Mouse (Mus musculus) heart, embryonic 13.5 days (tissue): Measurements from ENCODE around the gene Pard3. TPM values are rescaled to one million over a fixed set of nuclear protein-coding genes. Genes with fewer than 3 reads are reported as not detected.
A peak's percentile ranks its signal among the peaks of the same experiment; 100 is the strongest.

ENCODE experiments used
- ATAC-seq: fragments of 200-750 bp; cut with Nextera tagmentation; 2 replicates; pipeline ENCODE4 v1.8.0; 2017; ENCODE audit warnings: moderate TSS enrichment; ENCODE audit not compliant: insufficient number of reproducible peaks, low FRiP score, low TSS enrichment; ENCODE audit errors: extremely low read depth
- H3K27ac ChIP-seq: fragments of 300-500 bp; sonication (generic); replicated peaks from 2 replicates; pipeline ENCODE4 v1.5.1; 2015; ENCODE audit warnings: moderate library complexity, mild to moderate bottlenecking, inconsistent platforms
- H3K27me3 ChIP-seq: fragments of 300-500 bp; sonication (generic); replicated peaks from 2 replicates; pipeline ENCODE4 v1.6.1; 2015; ENCODE audit warnings: mild to moderate bottlenecking, inconsistent platforms
- H3K36me3 ChIP-seq: fragments of 300-500 bp; sonication (generic); 2 replicates; pipeline ENCODE4 v1.6.1; 2015; ENCODE audit warnings: mild to moderate bottlenecking, inconsistent platforms
- H3K4me1 ChIP-seq: fragments of 300-500 bp; sonication (generic); 2 replicates; pipeline ENCODE4 v1.6.1; 2015; ENCODE audit warnings: inconsistent platforms
- H3K4me2 ChIP-seq: fragments of 300-500 bp; sonication (generic); 2 replicates; pipeline ENCODE4 v1.6.1; 2015; ENCODE audit warnings: inconsistent platforms, mild to moderate bottlenecking, moderate library complexity
- H3K4me3 ChIP-seq: fragments of 300-500 bp; sonication (generic); 2 replicates; pipeline ENCODE4 v1.5.1; 2015; ENCODE audit warnings: moderate library complexity, mild to moderate bottlenecking, inconsistent platforms
- H3K9ac ChIP-seq: fragments of 300-500 bp; sonication (generic); 2 replicates; pipeline ENCODE4 v1.6.1; 2015; ENCODE audit warnings: inconsistent platforms, mild to moderate bottlenecking, moderate library complexity
- H3K9me3 ChIP-seq: fragments of 300-500 bp; sonication (generic); 2 replicates; pipeline ENCODE4 v1.6.1; 2016; ENCODE audit warnings: inconsistent platforms
- WGBS: fragments of 180-500 bp; shearing (Covaris S2); methylation state at CpG from one replicate; pipeline ENCODE4 v1.1.7; 2015; ENCODE audit warnings: mixed read lengths; 5-methylcytosine and 5-hydroxymethylcytosine counted together
- polyA plus RNA-seq: library from polyadenylated mRNA; unstranded; fragments of >200 nt; fragmentation: Nextera tagmentation; extraction: Ambion mirVana; gene quantifications from 2 replicates; pipeline ENCODE4 v1.2.1, GENCODE M21; 2015

The Pard3 gene
- polyA plus RNA-seq, 1 experiment from 2014 or later: 15.0 TPM

GRCm38 (mm10) chr8:127535192-127535845, 471.6 kb downstream of the Pard3 start:
- H3K9me3 ChIP-seq: no peaks in the 10 kb centered on the region
- peaks cover 18% of the 10 kb centered on the region for H3K4me1 ChIP-seq
- no peaks in the 10 kb centered on the region for H3K27me3 ChIP-seq
- no peak overlapping the region for H3K4me3 ChIP-seq
- no peak overlapping the region for H3K9ac ChIP-seq
- no peak overlapping the region for H3K4me2 ChIP-seq
- no peak overlapping the region for H3K27ac ChIP-seq
- no peak for ATAC-seq
- no peaks in the 10 kb centered on the region for H3K36me3 ChIP-seq
- 71% methylated on average over 8 of the region's 8 CpGs for WGBS

GRCm38 (mm10) chr8:127535846-127536220, 472.1 kb downstream of the Pard3 start:
- Histone ChIP-seq H3K9ac (no peak overlapping the region), H3K9me3 (no peaks in the 10 kb centered on the region), H3K36me3 (no peaks in the 10 kb centered on the region), H3K27ac (no peak overlapping the region), H3K4me3 (no peak overlapping the region), H3K4me1 (peaks cover 18% of the 10 kb centered on the region), H3K27me3 (no peaks in the 10 kb centered on the region), H3K4me2 (no peak overlapping the region)
- no peak for ATAC-seq
- WGBS: 81% methylated on average over 1 of the region's 1 CpGs

- no peak for ATAC-seq
- Histone ChIP-seq H3K9ac (no peak overlapping the region), H3K36me3 (no peaks in the 10 kb centered on the region), H3K9me3 (no peaks in the 10 kb centered on the region), H3K4me1 (peaks cover 23% of the 10 kb centered on the region), H3K27me3 (no peaks in the 10 kb centered on the region), H3K4me2 (no peak overlapping the region), H3K4me3 (no peak overlapping the region), H3K27ac (no peak overlapping the region)
- WGBS: 80% methylated on average over 3 of the region's 3 CpGs
Measured at GRCm38 (mm10) chr8:127539803-127540202, 476.1 kb downstream of the Pard3 start.

- 86% methylated on average over 3 of the region's 3 CpGs for WGBS
- H3K9me3 ChIP-seq: no peaks in the 10 kb centered on the region
- H3K9ac ChIP-seq: no peak overlapping the region
- H3K4me2 ChIP-seq: no peak overlapping the region
- no peak for ATAC-seq
- no peak overlapping the region for H3K4me3 ChIP-seq
- no peak overlapping the region for H3K27ac ChIP-seq
- H3K27me3 ChIP-seq: no peaks in the 10 kb centered on the region
- peaks cover 24% of the 10 kb centered on the region for H3K4me1 ChIP-seq
- no peaks in the 10 kb centered on the region for H3K36me3 ChIP-seq
Measured at GRCm38 (mm10) chr8:127540273-127540672, 476.6 kb downstream of the Pard3 start.

GRCm38 (mm10) chr8:127542162-127542561, 478.5 kb downstream of the Pard3 start:
- Histone ChIP-seq H3K4me3 (no peak overlapping the region), H3K4me1 (peaks cover 26% of the 10 kb centered on the region), H3K27ac (no peak overlapping the region), H3K9ac (no peak overlapping the region), H3K36me3 (no peaks in the 10 kb centered on the region), H3K9me3 (no peaks in the 10 kb centered on the region), H3K27me3 (no peaks in the 10 kb centered on the region), H3K4me2 (no peak overlapping the region)
- ATAC-seq: no peak
- WGBS: 78% methylated on average over 2 of the region's 2 CpGs

- peaks cover 26% of the 10 kb centered on the region for H3K4me1 ChIP-seq
- H3K36me3 ChIP-seq: no peaks in the 10 kb centered on the region
- H3K4me2 ChIP-seq: no peak overlapping the region
- WGBS: 47% methylated on average over 7 of the region's 7 CpGs
- H3K9me3 ChIP-seq: no peaks in the 10 kb centered on the region
- ATAC-seq: no peak
- no peaks in the 10 kb centered on the region for H3K27me3 ChIP-seq
- no peak overlapping the region for H3K4me3 ChIP-seq
- no peak overlapping the region for H3K9ac ChIP-seq
- H3K27ac ChIP-seq: peak overlapping the region; percentile 30
Measured at GRCm38 (mm10) chr8:127543676-127544075, 480.0 kb downstream of the Pard3 start.

GRCm38 (mm10) chr8:127546161-127546560, 482.5 kb downstream of the Pard3 start:
- Histone ChIP-seq H3K9ac (no peak overlapping the region), H3K27me3 (no peaks in the 10 kb centered on the region), H3K27ac (no peak overlapping the region), H3K4me2 (no peak overlapping the region), H3K4me3 (no peak overlapping the region), H3K4me1 (peaks cover 26% of the 10 kb centered on the region), H3K36me3 (no peaks in the 10 kb centered on the region), H3K9me3 (no peaks in the 10 kb centered on the region)
- ATAC-seq: no peak
- WGBS: 81% methylated on average over 2 of the region's 2 CpGs

- Histone ChIP-seq H3K9ac (no peak overlapping the region), H3K27ac (no peak overlapping the region), H3K4me2 (no peak overlapping the region), H3K27me3 (no peaks in the 10 kb centered on the region), H3K4me1 (peaks cover 8% of the 10 kb centered on the region), H3K36me3 (no peaks in the 10 kb centered on the region), H3K4me3 (no peak overlapping the region), H3K9me3 (no peaks in the 10 kb centered on the region)
- no peak for ATAC-seq
- 93% methylated on average over 4 of the region's 4 CpGs for whole genome bisulfite sequencing
Measured at GRCm38 (mm10) chr8:127550928-127551327, 487.2 kb downstream of the Pard3 start.

GRCm38 (mm10) chr8:127552161-127552595, 488.5 kb downstream of the Pard3 start:
- Histone ChIP-seq H3K4me1 (peaks cover 16% of the 10 kb centered on the region), H3K27me3 (no peaks in the 10 kb centered on the region), H3K4me2 (no peak overlapping the region), H3K9ac (no peak overlapping the region), H3K36me3 (no peaks in the 10 kb centered on the region), H3K9me3 (no peaks in the 10 kb centered on the region), H3K27ac (no peak overlapping the region), H3K4me3 (no peak overlapping the region)
- no peak for ATAC-seq
- 61% methylated on average over 11 of the region's 11 CpGs for WGBS

GRCm38 (mm10) chr8:127552836-127553235, 489.1 kb downstream of the Pard3 start:
- Histone ChIP-seq H3K4me3 (no peak overlapping the region), H3K4me1 (peaks cover 16% of the 10 kb centered on the region), H3K4me2 (no peak overlapping the region), H3K9ac (no peak overlapping the region), H3K9me3 (no peaks in the 10 kb centered on the region), H3K27ac (no peak overlapping the region), H3K36me3 (no peaks in the 10 kb centered on the region), H3K27me3 (no peaks in the 10 kb centered on the region)
- ATAC-seq: no peak
- 89% methylated on average over 13 of the region's 13 CpGs for WGBS

- Histone ChIP-seq H3K9ac (no peak overlapping the region), H3K4me2 (no peak overlapping the region), H3K27me3 (no peaks in the 10 kb centered on the region), H3K4me1 (peaks cover 16% of the 10 kb centered on the region), H3K27ac (no peak overlapping the region), H3K36me3 (no peaks in the 10 kb centered on the region), H3K4me3 (no peak overlapping the region), H3K9me3 (no peaks in the 10 kb centered on the region)
- 69% methylated on average over 5 of the region's 5 CpGs for WGBS
- ATAC-seq: no peak
Measured at GRCm38 (mm10) chr8:127553582-127553981, 489.9 kb downstream of the Pard3 start.

GRCm38 (mm10) chr8:127555795-127556194, 492.1 kb downstream of the Pard3 start:
- no peak overlapping the region for H3K27ac ChIP-seq
- H3K27me3 ChIP-seq: no peaks in the 10 kb centered on the region
- H3K4me3 ChIP-seq: no peak overlapping the region
- H3K4me2 ChIP-seq: no peak overlapping the region
- 61% methylated on average over 2 of the region's 2 CpGs for WGBS
- H3K4me1 ChIP-seq: peaks cover 16% of the 10 kb centered on the region
- H3K9ac ChIP-seq: no peak overlapping the region
- ATAC-seq: no peak
- H3K36me3 ChIP-seq: no peaks in the 10 kb centered on the region
- H3K9me3 ChIP-seq: no peaks in the 10 kb centered on the region
